Mouse (Mus musculus): ENCODE measurements at regions not wholly inside any gene's neighbourhood (a gene's known extent, or its start where the extent isn't known, plus 50 kb on each side); places are given as distances from the start of the nearest gene placed in this dataset.

GRCm38 (mm10) chr1:186372770-186373353 lies 255.8 kb upstream of the Lyplal1 start:
- H3K27ac ChIP-seq (ENCODE audit: insufficient read depth, low read depth, low read length): no peak overlapping the region
- TF ChIP-seq CTCF (IDR thresholded peaks at IDR 0.05; ENCODE audit: low read depth, low read length) (no peak), POLR2A (IDR thresholded peaks at IDR 0.05; ENCODE audit: borderline replicate concordance, low read depth, low read length) (no peak)
- H3K4me3 ChIP-seq (ENCODE audit: insufficient read depth, low read length): no peak overlapping the region
- H3K4me1 ChIP-seq (ENCODE audit: control insufficient read depth, insufficient read depth, low read length): no peaks in the 10 kb centered on the region

- Histone ChIP-seq H3K4me1 (ENCODE audit: control insufficient read depth, insufficient read depth, low read length) (no peaks in the 10 kb centered on the region), H3K4me3 (ENCODE audit: insufficient read depth, low read length) (no peak overlapping the region), H3K27ac (ENCODE audit: insufficient read depth, low read depth, low read length) (no peak overlapping the region)
- TF ChIP-seq POLR2A (IDR thresholded peaks at IDR 0.05; ENCODE audit: borderline replicate concordance, low read depth, low read length) (no peak), CTCF (IDR thresholded peaks at IDR 0.05; ENCODE audit: low read depth, low read length) (no peak)
Observed at GRCm38 (mm10) chr1:186363356-186363755, 246.2 kb upstream of the Lyplal1 start.

GRCm38 (mm10) chr1:186358011-186358670 lies 241.0 kb upstream of the Lyplal1 start:
- H3K27ac ChIP-seq (ENCODE audit: insufficient read depth, low read depth, low read length): no peak overlapping the region
- H3K4me1 ChIP-seq (ENCODE audit: control insufficient read depth, insufficient read depth, low read length): no peaks in the 10 kb centered on the region
- no peak for TF ChIP-seq CTCF (IDR thresholded peaks at IDR 0.05; ENCODE audit: low read depth, low read length)
- TF ChIP-seq POLR2A (IDR thresholded peaks at IDR 0.05; ENCODE audit: borderline replicate concordance, low read depth, low read length): no peak
- H3K4me3 ChIP-seq (ENCODE audit: insufficient read depth, low read length): no peak overlapping the region

- Histone ChIP-seq H3K27ac (ENCODE audit: insufficient read depth, low read depth, low read length) (no peak overlapping the region), H3K4me3 (ENCODE audit: insufficient read depth, low read length) (no peak overlapping the region), H3K4me1 (ENCODE audit: control insufficient read depth, insufficient read depth, low read length) (no peaks in the 10 kb centered on the region)
- no peak for TF ChIP-seq POLR2A (IDR thresholded peaks at IDR 0.05; ENCODE audit: borderline replicate concordance, low read depth, low read length)
Observed at GRCm38 (mm10) chr1:186354742-186355141, 237.6 kb upstream of the Lyplal1 start.

DNA sequence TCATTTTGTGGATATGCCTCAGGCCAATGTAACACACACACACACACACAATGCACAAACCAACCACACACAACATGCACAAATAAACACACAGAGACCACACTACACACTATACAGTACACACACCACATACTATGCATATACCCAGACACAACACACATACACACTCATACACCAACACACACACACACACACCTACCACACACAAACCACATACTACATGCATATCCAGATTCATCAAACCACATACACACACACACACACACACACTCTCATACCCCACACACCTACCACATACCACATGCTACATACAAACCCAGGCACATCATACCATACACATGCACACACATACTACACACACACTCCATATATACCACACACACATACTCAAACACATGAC lies 237.0 kb upstream of the Lyplal1 start:
- TF ChIP-seq CTCF (IDR thresholded peaks at IDR 0.05; ENCODE audit: low read depth, low read length) (no peak), POLR2A (IDR thresholded peaks at IDR 0.05; ENCODE audit: borderline replicate concordance, low read depth, low read length) (no peak)
- Histone ChIP-seq H3K27ac (ENCODE audit: insufficient read depth, low read depth, low read length) (no peak overlapping the region), H3K4me1 (ENCODE audit: control insufficient read depth, insufficient read depth, low read length) (no peaks in the 10 kb centered on the region), H3K4me3 (ENCODE audit: insufficient read depth, low read length) (no peak overlapping the region)

DNA sequence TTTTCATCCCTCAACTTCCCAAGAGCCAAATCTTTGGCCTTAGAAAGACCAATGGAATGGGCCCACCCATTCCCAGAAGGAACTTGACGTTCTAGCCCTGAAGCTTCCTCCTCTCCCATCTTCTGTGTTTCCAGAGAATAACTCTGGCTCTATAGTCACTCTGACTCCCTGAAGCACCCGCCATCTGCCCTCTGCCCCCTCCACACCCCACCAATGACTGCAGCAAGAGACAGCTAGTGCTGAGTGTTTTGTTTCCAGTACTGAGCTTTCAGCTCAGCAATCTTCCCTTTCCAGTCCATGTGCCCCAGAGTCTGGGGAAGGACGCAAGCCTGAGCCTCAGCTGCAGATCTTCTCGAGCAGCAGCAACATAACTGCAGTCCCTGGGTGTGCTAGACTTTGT lies 233.3 kb upstream of the Lyplal1 start:
- Histone ChIP-seq H3K27ac (ENCODE audit: insufficient read depth, low read depth, low read length) (no peak overlapping the region), H3K4me1 (ENCODE audit: control insufficient read depth, insufficient read depth, low read length) (no peaks in the 10 kb centered on the region), H3K4me3 (ENCODE audit: insufficient read depth, low read length) (no peak overlapping the region)
- no peak for TF ChIP-seq POLR2A (IDR thresholded peaks at IDR 0.05; ENCODE audit: borderline replicate concordance, low read depth, low read length)
- no peak for TF ChIP-seq CTCF (IDR thresholded peaks at IDR 0.05; ENCODE audit: low read depth, low read length)

DNA sequence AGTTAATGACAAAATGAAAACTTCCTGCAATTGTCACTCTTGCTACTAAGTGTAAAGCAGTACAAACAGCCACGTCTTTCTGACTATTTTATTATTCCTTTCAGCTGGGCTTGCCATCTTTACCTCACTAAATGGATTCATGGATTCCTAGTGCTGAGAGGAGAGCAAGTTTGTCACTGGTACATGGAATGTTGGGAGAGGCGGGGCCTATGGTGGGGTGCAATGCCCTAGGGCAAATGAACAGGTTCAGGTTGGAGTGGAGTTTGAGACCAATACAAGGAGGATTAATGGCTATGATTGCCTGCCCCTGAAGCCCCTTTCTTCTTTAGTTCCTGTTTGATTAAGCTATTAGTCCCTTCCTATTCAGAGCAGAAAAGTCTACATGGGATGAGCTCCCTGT lies 232.9 kb upstream of the Lyplal1 start:
- TF ChIP-seq CTCF (IDR thresholded peaks at IDR 0.05; ENCODE audit: low read depth, low read length): no peak
- no peak for TF ChIP-seq POLR2A (IDR thresholded peaks at IDR 0.05; ENCODE audit: borderline replicate concordance, low read depth, low read length)
- no peaks in the 10 kb centered on the region for H3K4me1 ChIP-seq (ENCODE audit: control insufficient read depth, insufficient read depth, low read length)
- no peak overlapping the region for H3K4me3 ChIP-seq (ENCODE audit: insufficient read depth, low read length)

DNA sequence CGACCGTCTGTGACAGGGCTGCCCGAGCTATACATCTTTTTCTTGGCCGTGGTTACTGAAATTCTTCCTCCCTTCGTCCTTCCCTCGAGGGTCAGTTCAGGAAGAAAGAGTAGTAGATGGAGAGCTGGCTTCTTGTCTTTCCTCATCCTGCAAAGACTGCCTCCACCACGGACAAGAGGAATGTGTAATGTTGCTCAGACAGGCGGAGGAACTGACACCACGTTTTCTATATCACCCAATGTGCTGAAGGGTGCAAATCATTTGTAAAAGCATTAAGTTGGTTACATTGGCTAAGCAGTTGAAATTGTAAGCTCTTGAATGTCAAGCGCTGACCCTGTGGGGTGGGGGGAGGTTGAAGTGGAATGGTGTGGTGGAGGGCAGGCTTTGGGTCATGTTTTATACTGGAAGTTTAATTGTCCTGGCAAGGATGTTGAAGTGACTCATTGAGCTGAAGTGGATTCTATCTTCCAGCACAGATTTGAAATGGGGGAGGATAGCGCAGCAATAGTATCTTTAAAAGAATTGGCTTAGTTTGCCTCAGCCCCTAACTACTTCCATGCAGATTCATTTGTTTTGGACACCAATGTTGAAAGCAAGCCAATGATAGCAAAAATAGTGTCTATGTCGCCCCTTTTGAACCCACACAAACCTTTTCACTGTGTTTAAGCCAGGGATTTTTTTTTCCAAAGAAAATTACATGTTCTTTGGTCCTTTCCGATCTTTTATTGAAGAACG lies 230.5 kb upstream of the Lyplal1 start:
- no peak overlapping the region for H3K4me3 ChIP-seq (ENCODE audit: insufficient read depth, low read length)
- no peak for TF ChIP-seq CTCF (IDR thresholded peaks at IDR 0.05; ENCODE audit: low read depth, low read length)
- no peak for TF ChIP-seq POLR2A (IDR thresholded peaks at IDR 0.05; ENCODE audit: borderline replicate concordance, low read depth, low read length)
- no peaks in the 10 kb centered on the region for H3K4me1 ChIP-seq (ENCODE audit: control insufficient read depth, insufficient read depth, low read length)
- no peak overlapping the region for H3K27ac ChIP-seq (ENCODE audit: insufficient read depth, low read depth, low read length)

More for the DNA sequence above, 232.9 kb upstream of the Lyplal1 start:
- H3K27ac ChIP-seq (ENCODE audit: insufficient read depth, low read depth, low read length): no peak overlapping the region

DNA sequence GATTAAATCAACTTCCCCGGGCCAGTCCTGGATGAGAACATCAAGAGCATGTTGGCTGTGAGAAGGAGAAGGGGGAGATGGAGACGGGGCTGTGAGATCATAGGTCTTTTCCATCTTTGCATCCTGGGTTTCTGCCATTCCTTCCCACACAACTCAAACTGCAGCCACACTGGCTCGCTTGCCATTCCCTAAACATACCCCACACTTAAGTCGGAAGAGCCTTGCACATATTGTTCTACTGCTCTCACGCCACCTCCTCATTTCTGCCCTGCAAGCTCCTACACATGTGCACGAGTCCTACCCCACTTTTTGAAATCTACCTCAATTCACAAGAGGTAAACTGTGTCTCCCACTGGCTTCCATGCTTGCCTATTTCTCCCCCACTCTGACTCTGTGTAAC lies 228.3 kb upstream of the Lyplal1 start:
- H3K4me3 ChIP-seq (ENCODE audit: insufficient read depth, low read length): no peak overlapping the region
- no peaks in the 10 kb centered on the region for H3K4me1 ChIP-seq (ENCODE audit: control insufficient read depth, insufficient read depth, low read length)

DNA sequence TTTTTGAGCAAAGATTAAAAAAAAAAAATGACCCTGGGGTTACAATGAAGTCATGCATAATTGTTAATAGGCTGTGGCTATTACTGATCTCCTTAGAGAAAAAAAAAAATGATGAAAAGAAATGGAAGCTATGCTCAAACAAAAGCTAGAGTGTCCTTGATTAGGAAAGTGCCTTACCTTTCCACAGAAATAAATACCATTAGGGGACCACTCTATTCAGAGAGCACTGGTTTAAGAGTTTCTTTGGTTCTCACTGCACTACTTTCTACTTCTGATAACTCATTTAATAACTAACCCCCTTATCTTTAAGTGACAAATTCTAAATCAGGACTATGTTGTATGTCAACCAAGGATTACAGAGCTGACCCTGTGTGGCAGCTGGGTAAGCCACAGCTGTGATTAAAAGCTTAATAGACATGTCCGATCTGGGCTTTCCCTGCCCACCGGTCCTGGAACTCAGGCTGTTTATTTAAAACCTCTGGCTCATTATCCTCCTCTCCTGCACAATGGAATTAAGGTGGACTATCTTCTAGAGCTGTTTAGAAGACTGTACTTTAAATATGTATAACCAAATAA lies 225.9 kb upstream of the Lyplal1 start:
- no peak overlapping the region for H3K27ac ChIP-seq (ENCODE audit: insufficient read depth, low read depth, low read length)
- no peak overlapping the region for H3K4me3 ChIP-seq (ENCODE audit: insufficient read depth, low read length)
- TF ChIP-seq CTCF (IDR thresholded peaks at IDR 0.05; ENCODE audit: low read depth, low read length) (no peak), POLR2A (IDR thresholded peaks at IDR 0.05; ENCODE audit: borderline replicate concordance, low read depth, low read length) (no peak)
- H3K4me1 ChIP-seq (ENCODE audit: control insufficient read depth, insufficient read depth, low read length): no peaks in the 10 kb centered on the region

More for the DNA sequence above, 228.3 kb upstream of the Lyplal1 start:
- TF ChIP-seq CTCF (IDR thresholded peaks at IDR 0.05; ENCODE audit: low read depth, low read length): no peak
- no peak for TF ChIP-seq POLR2A (IDR thresholded peaks at IDR 0.05; ENCODE audit: borderline replicate concordance, low read depth, low read length)
- no peak overlapping the region for H3K27ac ChIP-seq (ENCODE audit: insufficient read depth, low read depth, low read length)
